Mouse (Mus musculus): ENCODE results near the gene Spata17.

DNA sequence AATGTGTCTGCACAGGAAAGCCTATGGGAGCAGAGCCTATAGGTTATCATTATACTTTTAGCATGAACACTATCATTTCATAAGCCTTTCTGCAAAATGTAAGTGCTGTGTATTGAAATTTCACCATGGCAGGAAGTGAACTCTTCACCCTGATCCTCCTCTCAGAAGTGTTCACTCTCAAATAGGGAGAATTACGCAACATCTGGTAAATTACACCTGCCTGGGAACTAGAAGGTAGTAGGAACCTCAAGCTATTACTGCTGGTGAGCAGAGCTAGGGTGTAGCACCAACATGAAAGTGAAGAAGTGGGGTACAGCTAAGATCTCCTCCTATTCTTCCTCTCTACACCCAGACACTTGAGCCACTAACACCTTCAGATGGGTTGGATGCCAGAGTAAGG, 155.4 kb downstream of the Spata17 start:
- TF ChIP-seq POLR2A (IDR thresholded peaks at IDR 0.05; ENCODE audit: low read depth, low read length) (no peak), CTCF (IDR thresholded peaks at IDR 0.05; ENCODE audit: borderline replicate concordance, insufficient read depth, low read length) (no peak)
